Mouse (Mus musculus) c-Kit-negative CD71-positive TER-119-positive erythroid progenitor cells, embryonic 14.5 days (primary cell): ENCODE results near the gene Tenm3.

ENCODE experiments used
- DNase-seq: peaks from one replicate; pipeline ENCODE4 v3.0.0-alpha.2; 2013; ENCODE audit warnings: low read depth, low spot score

Gene Tenm3

DNA sequence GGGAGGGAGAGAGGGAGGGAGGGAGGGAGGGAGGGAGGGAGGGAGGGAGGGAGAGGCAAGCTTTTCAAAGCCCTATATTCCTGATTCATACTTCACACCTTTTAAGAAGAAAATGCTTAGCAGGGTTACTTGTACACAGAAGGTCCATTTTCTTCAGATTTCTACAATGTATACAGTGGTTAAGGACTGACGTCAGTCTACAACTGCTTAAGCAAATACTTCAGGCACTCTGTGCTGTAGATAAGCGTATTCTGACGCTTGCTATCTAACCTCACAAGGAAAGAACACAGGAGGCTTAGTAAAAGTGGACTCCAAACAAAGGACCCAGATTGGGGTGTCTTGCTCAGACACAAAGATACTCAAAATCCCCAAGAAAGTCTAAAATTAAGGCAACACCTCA lies 34.6 kb downstream of the Tenm3 start:
- DNase-seq, result no peak

GRCm38 (mm10) chr8:48803070-48803469 lies 40.7 kb downstream of the Tenm3 start:
- no peak for DNase-seq

GRCm38 (mm10) chr8:48802231-48802630 lies 41.5 kb downstream of the Tenm3 start:
- no peak for DNase-seq

- no peak for DNase-seq
These were observed 45.8 kb downstream of the Tenm3 start for GRCm38 (mm10) chr8:48797955-48798359.

- no peak for DNase-seq
These were observed 49.5 kb downstream of the Tenm3 start for GRCm38 (mm10) chr8:48794285-48794684.

DNA sequence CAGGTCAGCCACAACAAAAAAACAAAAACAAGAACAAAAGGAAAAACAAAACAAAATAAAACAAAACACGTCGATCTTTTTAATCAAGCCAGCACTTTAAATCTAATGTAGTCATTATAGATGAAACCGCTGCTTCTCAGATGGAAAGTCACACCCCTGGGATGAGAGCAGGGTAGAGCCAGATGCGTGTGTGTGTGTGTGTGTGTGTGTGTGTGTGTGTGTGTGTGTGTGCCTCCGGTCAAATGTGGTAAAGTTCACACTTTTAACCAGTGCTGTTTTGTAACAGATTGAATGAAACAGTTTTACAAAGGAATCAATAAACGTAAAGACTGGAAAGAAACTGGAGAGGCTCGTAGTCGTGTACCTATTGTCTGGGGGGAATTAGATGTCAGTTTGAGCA lies 50.0 kb downstream of the Tenm3 start:
- DNase-seq, result no peak

DNA sequence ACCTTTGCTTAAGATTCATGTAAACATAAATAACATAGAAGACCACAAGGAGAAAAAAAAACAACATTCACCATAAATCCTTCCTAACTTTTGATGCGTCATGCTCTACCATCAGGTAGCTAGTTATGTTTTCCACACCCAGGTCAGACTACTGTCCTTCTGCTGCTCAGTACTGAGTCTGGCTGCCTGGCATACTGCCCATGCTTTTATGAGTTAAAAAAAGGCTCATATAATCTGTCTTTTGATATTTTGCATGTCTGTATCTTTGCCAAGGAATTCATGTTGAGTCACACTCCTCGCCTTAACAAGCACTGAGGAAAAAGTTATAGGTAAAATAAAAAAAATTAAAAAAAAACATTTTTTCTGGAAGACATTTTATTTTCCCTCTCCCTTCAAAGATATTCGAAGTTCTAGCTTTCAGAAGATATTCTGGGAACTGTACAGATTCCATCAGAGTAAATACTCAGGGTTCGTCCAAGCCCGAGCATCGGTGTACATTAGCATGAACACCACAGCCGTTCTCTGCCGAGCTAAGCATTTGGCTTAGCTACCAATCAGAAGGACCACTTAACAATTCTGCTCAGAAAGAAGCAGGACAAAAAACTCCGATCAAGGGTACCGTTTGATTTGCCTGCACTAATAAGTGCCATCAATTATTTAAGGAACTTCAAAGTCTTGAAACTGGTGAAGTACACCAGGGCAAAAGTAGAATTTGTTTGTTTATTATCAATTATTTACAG lies 51.0 kb downstream of the Tenm3 start:
- DNase-seq, result no peak

DNA sequence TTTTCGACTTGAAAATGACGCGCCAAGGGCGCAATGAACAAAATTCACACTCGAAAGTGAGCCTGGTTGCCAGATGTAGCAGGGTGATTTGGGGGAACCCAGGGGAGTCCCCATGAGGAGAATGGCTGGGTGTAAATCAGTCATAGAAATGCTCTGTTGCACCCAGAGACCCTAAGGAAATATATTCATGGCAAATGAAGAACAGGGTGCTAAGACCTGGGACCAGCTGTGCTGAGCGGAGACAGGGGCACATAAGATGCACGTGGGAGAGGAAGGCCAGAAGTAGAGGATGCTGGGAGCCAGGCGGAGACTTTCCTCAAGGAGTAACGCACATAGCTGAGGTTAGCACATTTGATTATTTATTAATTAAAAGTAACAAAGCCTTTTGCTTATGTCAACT lies 60.4 kb downstream of the Tenm3 start:
- DNase-seq, result no peak

DNA sequence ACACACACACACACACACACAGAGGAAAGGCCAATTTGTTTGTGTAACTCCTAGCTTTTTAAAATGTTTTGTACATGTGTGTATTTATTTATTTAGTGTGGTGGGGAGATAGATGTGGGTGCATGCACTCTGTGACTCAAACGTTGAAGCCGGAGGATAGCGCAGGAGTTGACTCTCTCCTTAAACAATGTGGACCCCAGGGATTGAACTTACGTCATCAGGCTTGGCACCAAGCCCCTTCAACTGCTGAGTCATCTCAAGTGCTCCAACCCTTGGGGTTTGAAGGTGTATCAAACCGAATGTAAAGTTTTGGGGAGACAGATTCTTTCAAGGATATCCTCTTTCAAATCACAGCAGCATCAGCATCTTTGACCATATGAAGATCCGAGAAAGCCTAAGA lies 63.1 kb downstream of the Tenm3 start:
- no peak for DNase-seq

- DNase-seq, result no peak
These were observed 64.6 kb downstream of the Tenm3 start for GRCm38 (mm10) chr8:48779194-48779593.

GRCm38 (mm10) chr8:48776081-48776480 lies 67.7 kb downstream of the Tenm3 start:
- DNase-seq, result no peak

DNA sequence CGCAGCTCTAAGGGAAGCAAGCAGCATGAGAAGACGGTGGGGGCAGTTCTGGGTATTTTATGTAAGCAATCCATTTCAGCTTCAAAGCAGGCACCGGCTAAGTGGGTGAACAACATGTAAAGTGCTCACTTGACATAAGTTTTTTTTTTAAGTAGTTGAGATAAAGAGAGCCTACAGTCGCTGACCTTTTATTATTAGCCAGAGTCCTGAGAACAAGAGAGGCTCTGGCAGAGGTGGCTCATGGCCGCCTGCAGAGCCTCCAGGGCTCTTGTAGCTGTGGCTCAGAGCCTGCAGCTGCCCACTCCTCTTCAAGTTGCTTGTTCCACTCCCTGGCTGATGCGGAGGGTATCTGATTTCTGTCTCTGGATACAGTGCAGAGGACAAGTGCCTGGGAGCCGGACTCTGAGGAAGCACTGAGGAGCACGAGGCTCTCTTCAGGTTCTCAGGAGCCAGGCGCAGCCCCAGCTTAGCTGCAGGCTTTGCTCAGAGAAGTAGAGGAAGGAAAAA lies 68.2 kb downstream of the Tenm3 start:
- no peak for DNase-seq

DNA sequence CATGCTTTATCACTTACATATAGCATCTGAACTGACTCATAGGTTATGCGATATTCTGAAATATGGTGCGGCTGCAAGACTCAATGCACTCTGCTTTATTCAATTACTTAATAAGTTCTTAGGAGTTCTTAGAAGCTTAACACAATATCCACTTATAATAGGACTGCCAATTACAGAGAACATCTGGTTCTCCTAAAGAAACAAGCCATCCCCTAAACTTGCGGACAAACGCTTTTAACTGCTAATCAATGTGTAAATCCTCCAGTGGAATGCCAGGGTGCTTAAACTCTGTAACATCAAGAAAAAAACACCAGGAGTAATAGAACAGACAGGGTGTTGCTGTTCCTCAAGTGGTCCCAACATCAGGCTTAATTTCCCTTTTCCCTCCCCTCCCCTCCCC lies 68.9 kb downstream of the Tenm3 start:
- no peak for DNase-seq

DNA sequence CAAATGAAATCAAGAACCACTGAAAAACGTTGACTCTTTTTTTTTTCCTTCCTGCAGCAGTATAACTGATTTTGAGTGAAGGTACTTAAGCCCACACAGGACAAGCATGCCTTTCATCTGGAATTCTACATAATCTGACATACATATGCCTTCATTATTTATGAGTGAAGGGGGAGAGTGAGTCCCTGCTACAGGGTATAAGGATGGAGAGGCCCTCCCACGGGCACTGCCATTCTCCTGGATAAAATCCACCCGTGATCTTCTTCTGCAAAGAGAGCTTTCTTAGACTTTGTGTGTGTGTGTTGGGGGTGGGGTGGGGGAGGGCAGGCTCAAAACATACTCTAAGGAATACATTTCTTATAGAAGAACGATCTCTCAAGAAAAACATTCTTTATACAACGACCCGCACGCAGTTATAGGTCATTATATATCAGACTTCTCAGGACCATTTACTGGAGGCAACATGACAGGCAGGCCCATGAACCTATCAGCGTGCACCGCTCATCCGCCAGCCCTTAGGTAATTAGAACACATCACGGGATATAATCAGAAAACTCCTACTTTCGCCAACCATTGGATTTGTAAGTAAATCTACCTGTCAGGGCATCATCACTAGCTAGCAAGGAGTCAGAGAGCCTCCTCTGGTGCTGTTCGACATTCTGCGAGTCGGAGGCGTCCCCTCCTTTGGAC lies 77.1 kb downstream of the Tenm3 start:
- DNase-seq, result no peak

- no peak for DNase-seq
These were observed 78.5 kb downstream of the Tenm3 start for GRCm38 (mm10) chr8:48765212-48765611.

GRCm38 (mm10) chr8:48764011-48764410 lies 79.7 kb downstream of the Tenm3 start:
- no peak for DNase-seq

- DNase-seq, result no peak
These were observed 86.9 kb downstream of the Tenm3 start for GRCm38 (mm10) chr8:48756874-48757273.

DNA sequence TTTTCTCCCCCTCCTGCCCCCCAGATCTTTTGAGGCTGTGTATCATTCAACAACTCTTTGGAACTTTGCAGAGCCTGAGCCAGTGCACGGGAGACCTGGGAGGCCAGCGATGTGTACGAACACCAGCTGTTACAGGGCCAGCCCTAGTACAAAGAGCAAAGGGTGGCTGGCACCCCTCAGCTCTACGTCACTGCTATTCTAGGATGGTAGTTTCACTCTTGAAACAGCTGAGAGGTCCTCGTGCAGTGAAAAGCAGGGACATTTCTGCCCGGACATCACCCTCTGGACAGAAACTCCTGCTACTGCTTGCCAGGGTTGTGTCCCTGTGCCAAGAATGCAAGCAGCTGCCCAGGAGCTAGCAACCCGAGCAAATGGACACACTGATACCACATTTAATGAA lies 88.3 kb downstream of the Tenm3 start:
- DNase-seq, result no peak

- DNase-seq, result no peak
These were observed 88.8 kb downstream of the Tenm3 start for GRCm38 (mm10) chr8:48754959-48755358.

DNA sequence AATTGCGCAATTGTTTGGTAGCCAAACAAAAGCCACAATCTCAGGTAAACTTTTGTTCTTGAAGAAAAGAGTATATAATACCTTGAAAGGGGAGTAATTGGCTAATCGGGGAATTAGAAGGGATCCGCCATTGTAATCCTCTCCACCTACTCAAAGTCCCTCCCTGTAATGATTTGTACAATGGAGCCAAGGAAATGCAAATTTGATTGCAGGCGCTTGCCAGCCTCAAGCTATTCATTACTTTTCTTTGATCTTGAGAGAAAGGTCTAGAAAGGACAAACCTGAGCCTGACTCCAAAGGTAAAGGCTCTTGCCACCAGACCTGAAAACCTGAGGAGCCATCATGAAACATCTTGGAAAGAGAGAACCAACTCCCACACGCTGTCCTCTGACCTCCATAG lies 91.8 kb downstream of the Tenm3 start:
- DNase-seq, result no peak

DNA sequence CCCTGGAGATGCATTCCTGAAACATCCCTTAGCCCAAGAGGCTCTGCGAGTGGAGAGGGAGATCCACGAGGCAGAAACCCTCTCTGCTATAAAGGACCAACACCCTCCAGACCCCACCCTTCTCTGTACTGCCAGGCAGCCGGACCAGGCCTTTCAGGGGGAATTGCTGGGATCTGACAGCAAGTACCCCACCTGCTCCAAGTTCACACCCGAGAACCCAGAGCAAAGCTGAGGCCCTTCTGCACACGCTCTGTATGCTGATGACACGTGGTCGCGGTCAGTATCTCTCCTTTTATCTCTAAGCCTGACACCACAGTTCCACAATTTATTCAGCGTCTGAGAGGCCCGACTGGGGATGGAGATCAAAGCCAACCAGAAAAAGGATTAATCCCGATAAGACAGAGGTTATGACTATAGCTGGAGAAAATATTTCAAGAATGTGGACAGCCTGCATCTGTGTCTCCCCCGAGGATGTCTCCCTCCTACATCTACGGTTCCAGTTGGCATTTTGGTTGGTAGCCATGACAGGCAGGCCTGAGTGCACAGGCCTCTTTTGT lies 95.2 kb downstream of the Tenm3 start:
- DNase-seq, result no peak

DNA sequence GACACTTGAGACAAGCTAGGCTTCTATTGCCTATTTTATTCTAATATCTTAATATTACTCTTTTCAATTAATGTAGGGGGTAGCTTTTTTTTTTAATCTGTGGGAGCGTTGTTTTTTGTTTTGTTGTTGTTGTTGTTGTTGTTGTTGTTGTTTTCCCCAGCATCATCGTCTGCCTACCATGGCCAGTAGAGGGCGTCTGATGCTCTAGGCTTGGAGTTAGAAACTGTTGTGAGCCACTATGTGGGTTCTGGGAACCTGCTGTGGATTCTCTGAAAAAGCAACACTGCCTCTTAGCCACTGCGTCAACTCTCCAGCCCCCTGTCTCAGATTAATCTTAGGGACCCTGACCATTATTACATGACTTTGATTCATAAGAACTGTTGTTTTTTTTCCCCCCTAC lies 99.8 kb downstream of the Tenm3 start:
- no peak for DNase-seq

DNA sequence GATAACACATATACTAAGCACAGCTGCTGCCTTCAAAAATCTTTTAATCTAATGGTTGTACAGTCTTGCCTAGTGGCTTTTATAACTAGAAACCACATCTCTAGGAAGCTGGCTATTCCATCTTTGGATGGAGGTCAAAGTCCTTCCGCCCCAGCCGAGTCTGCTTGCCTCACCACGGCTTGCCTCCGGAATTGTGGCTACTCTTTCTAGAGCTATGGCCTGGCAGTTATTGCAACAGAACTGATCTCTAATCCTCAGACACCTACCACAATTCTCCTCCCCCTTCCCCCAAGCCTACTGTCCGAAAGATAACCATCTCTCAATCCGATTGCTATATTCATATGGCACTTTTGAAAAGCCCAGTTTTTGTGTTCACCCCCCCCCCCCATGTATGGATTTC lies 101.0 kb downstream of the Tenm3 start:
- no peak for DNase-seq
